Mouse (Mus musculus): ENCODE measurements around the gene Arhgap10. TPM values are rescaled to one million over a fixed set of nuclear protein-coding genes. Genes with fewer than 3 reads are reported as not detected.

Gene Arhgap10
- total and polyA plus RNA-seq, 3 experiments = 2.7 to 5.9 (median 4.8) TPM

DNA sequence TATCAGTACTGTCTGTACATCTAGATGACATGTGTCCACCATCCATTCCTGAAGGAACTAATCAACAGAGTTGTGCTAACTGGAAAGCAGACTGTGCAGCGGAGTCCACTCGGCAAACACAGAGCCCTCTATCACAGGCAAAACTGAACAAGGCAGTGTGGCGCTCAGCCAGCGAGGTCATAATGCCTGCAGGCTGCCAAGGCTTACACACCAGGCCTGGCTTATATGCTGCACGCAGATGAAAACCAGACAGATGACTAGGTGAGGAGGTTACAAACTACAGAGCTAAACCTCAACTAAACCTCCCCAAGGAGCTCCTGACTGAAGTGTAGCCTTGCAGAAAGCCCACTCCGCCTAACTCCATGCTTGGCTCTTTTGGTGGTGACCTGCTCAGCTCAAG is 44.4 kb downstream of the Arhgap10 start:
- Histone ChIP-seq H3K79me2 (replicated peaks; ENCODE audit: control insufficient read depth, extremely low read depth, insufficient read depth, poor library complexity, severe bottlenecking) (no peaks in the 10 kb centered on the region), H3K9me3 (replicated peaks; ENCODE audit: low read length) (no peaks in the 10 kb centered on the region), H3K27me3 (replicated peaks) (no peaks in the 10 kb centered on the region), H3K36me3 (replicated peaks in 1 of 2; ENCODE audit: control insufficient read depth in 1 of 2, insufficient read depth in 1 of 2, low read length in 1 of 2) (no peaks in the 10 kb centered on the region), H3K9ac (ENCODE audit: insufficient read depth, low read depth) (no peak overlapping the region), H3K27ac (ENCODE audit: insufficient read depth, low read depth) (no peak overlapping the region), H3K4me1 (ENCODE audit: control insufficient read depth in 1 of 2, insufficient read depth in 2 of 2) (no peaks in the 10 kb centered on the region), H3K4me2 (ENCODE audit: insufficient read depth, low read depth, poor library complexity, severe bottlenecking) (no peak overlapping the region), H3K4me3 (replicated peaks in 1 of 3; ENCODE audit: low read depth in 2 of 3, low read length in 2 of 3, poor library complexity in 1 of 3) (no peak overlapping the region)
- TF ChIP-seq JUND (conservative IDR thresholded peaks at IDR 0.05; ENCODE audit: low read depth, low read length) (no peak), NRF1 (IDR thresholded peaks at IDR 0.05; ENCODE audit: low read depth, low read length) (no peak), CHD1 (IDR thresholded peaks at IDR 0.05; ENCODE audit: low read depth, low read length) (no peak), ZKSCAN1 (IDR thresholded peaks at IDR 0.05; ENCODE audit: borderline replicate concordance, low read depth, low read length) (no peak), ETS1 (conservative IDR thresholded peaks at IDR 0.05; ENCODE audit: low read depth, low read length) (no peak), SMC3 (IDR thresholded peaks at IDR 0.05; ENCODE audit: low read depth, low read length) (no peak), MAZ (IDR thresholded peaks at IDR 0.05; ENCODE audit: low read depth, low read length) (no peak), MEF2A (IDR thresholded peaks at IDR 0.05; ENCODE audit: borderline replicate concordance, low read depth, low read length) (no peak)
- dilution Hi-C loops (cut with MboI; ENCODE audit: extremely low pct_ligation_motif_present, extremely low pct_unique_long_range_greater_than_20kb, low sequenced_read_pairs) = no loop called here
- no peak for DNase-seq (ENCODE audit: extremely low read depth)
- in situ Hi-C loops (cut with MboI; ENCODE audit: low pct_ligation_motif_present, low pct_unique_long_range_greater_than_20kb, low sequenced_read_pairs) = no loop called here

- Histone ChIP-seq H3K4me2 (ENCODE audit: insufficient read depth, low read depth, poor library complexity, severe bottlenecking) (no peak overlapping the region), H3K79me2 (replicated peaks; ENCODE audit: control insufficient read depth, extremely low read depth, insufficient read depth, poor library complexity, severe bottlenecking) (no peaks in the 10 kb centered on the region), H3K27me3 (replicated peaks) (no peaks in the 10 kb centered on the region), H3K36me3 (replicated peaks in 1 of 2; ENCODE audit: control insufficient read depth in 1 of 2, insufficient read depth in 1 of 2, low read length in 1 of 2) (no peaks in the 10 kb centered on the region), H3K27ac (ENCODE audit: insufficient read depth, low read depth) (no peak overlapping the region), H3K4me3 (replicated peaks in 1 of 3; ENCODE audit: low read depth in 2 of 3, low read length in 2 of 3, poor library complexity in 1 of 3) (no peak overlapping the region), H3K9me3 (replicated peaks; ENCODE audit: low read length) (no peaks in the 10 kb centered on the region), H3K9ac (ENCODE audit: insufficient read depth, low read depth) (no peak overlapping the region), H3K4me1 (ENCODE audit: control insufficient read depth in 1 of 2, insufficient read depth in 2 of 2) (peaks cover 4 to 8% of the 10 kb centered on the region in 2 experiments; a peak in 3 of 4 replicates)
- no peak for DNase-seq (ENCODE audit: extremely low read depth)
- TF ChIP-seq CTCF (conservative IDR thresholded peaks at IDR 0.05 in 1 of 2, IDR thresholded peaks at IDR 0.05 in 1 of 2; ENCODE audit: low read depth in 2 of 2, low read length in 2 of 2) = no peak
- no peak for TF ChIP-seq ETS1 (conservative IDR thresholded peaks at IDR 0.05; ENCODE audit: low read depth, low read length)
- TF ChIP-seq PAX5 (IDR thresholded peaks at IDR 0.05; ENCODE audit: low read length) = no peak
- no peak for TF ChIP-seq SIN3A (IDR thresholded peaks at IDR 0.05; ENCODE audit: low read length)
- TF ChIP-seq MXI1 (IDR thresholded peaks at IDR 0.05; ENCODE audit: low read depth, low read length) = no peak
- TF ChIP-seq MAZ (IDR thresholded peaks at IDR 0.05; ENCODE audit: low read depth, low read length) = no peak
- dilution Hi-C loops (cut with MboI; ENCODE audit: extremely low pct_ligation_motif_present, extremely low pct_unique_long_range_greater_than_20kb, low sequenced_read_pairs) = no loop called here
- in situ Hi-C loops (cut with MboI; ENCODE audit: low pct_ligation_motif_present, low pct_unique_long_range_greater_than_20kb, low sequenced_read_pairs) = no loop called here
These were observed 56.4 kb downstream of the Arhgap10 start for GRCm38 (mm10) chr8:77461392-77461791.

DNA sequence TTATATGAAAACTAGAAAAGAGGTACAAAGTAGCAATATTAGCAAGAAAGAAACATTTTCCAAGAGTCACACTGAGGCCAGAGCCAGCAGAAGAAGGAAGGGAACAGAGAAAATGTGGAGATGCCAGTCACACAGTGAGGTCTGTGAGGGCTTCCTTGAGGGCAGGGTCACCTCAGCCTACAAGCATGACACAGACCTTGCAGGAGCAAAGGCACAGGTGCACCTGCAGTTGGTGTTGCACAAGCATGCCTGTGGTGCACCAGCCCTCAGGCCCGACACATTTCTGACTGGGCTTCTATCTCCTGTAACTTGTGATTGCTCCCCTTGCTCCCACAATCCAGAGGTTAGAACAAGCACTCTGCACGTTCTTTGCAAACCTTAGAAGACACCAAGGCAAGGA is 57.4 kb downstream of the Arhgap10 start:
- H3K36me3 ChIP-seq (replicated peaks in 1 of 2; ENCODE audit: control insufficient read depth in 1 of 2, insufficient read depth in 1 of 2, low read length in 1 of 2) = no peaks in the 10 kb centered on the region
- TF ChIP-seq SIN3A (IDR thresholded peaks at IDR 0.05; ENCODE audit: low read length) = no peak
- H3K4me3 ChIP-seq (replicated peaks in 1 of 3; ENCODE audit: low read depth in 2 of 3, low read length in 2 of 3, poor library complexity in 1 of 3) = no peak overlapping the region
- DNase-seq (ENCODE audit: extremely low read depth) = no peak
- H3K9me3 ChIP-seq (replicated peaks; ENCODE audit: low read length) = no peaks in the 10 kb centered on the region
- H3K79me2 ChIP-seq (replicated peaks; ENCODE audit: control insufficient read depth, extremely low read depth, insufficient read depth, poor library complexity, severe bottlenecking) = no peaks in the 10 kb centered on the region
- no peak overlapping the region for H3K9ac ChIP-seq (ENCODE audit: insufficient read depth, low read depth)
- H3K27ac ChIP-seq (ENCODE audit: insufficient read depth, low read depth) = no peak overlapping the region
- dilution Hi-C loops (cut with MboI; ENCODE audit: extremely low pct_ligation_motif_present, extremely low pct_unique_long_range_greater_than_20kb, low sequenced_read_pairs) (no loop called here), in situ Hi-C loops (cut with MboI; ENCODE audit: low pct_ligation_motif_present, low pct_unique_long_range_greater_than_20kb, low sequenced_read_pairs) (no loop called here)
- peaks cover 3 to 6% of the 10 kb centered on the region in 2 experiments; a peak in 3 of 4 replicates for H3K4me1 ChIP-seq (ENCODE audit: control insufficient read depth in 1 of 2, insufficient read depth in 2 of 2)
- H3K27me3 ChIP-seq (replicated peaks) = no peaks in the 10 kb centered on the region
- H3K4me2 ChIP-seq (ENCODE audit: insufficient read depth, low read depth, poor library complexity, severe bottlenecking) = no peak overlapping the region

All from CH12.LX (cell line).